Mouse (Mus musculus) adrenal gland, adult 8-10 months (tissue): ENCODE results near the gene Soat2. TPM values are rescaled to one million over a fixed set of nuclear protein-coding genes. Genes with fewer than 3 reads are reported as not detected.
A peak's percentile ranks its signal among the peaks of the same experiment; 100 is the strongest.

ENCODE experiments used
- DNase-seq: peaks from one replicate; pipeline ENCODE4 v3.0.0; 2022
- total RNA-seq, 4 experiments: library from RNA; stranded (reverse); gene quantifications; 2 replicates each; pipeline ENCODE4 v1.2.4; 2022

Soat2 gene
- under 1 TPM; 0.15 to 0.43 (median 0.26) TPM for total RNA-seq

DNA sequence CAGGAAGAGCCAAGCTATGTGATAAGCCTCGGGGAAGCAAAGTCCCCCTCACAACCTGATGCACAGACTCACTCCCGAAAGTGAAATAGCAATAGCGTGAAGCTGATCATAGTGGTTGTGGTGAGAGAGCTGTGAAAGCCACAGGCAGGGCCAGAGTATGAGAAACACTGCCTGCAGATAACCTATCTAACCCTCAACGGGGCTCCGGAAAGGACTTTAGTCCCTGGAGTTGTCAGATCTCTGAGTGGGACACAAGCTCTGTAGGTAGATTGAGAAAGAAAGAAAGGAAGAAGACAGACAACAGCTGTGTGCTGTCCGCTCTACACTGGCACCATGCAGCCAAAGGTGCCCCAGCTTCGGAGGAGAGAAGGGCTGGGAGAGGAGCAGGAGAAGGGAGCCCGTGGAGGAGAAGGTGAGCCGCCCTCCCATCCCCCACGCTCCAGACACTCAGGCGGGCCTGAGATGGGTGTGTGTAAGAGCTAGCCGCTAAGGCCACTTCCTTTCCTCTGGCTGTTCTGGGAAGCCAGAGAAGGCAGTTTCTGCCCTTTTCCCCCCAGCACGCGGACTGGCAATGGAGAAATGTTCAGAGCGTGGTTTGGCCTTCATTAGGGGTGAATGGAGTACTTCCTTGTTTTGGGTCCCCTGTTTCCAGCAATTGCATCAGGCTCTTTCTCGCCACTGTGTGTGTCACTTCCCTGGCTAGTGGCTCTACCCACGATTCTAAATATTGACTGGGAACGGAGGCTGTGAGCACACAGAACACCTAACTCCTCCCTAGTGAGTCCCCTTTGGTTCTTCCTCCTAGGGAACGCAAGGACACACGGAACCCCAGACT, at the start of gene Soat2:
Gene Soat2, plus strand, starts transcription at position 226 of the 835 bp plus-strand sequence.
- no peak for DNase-seq

DNA sequence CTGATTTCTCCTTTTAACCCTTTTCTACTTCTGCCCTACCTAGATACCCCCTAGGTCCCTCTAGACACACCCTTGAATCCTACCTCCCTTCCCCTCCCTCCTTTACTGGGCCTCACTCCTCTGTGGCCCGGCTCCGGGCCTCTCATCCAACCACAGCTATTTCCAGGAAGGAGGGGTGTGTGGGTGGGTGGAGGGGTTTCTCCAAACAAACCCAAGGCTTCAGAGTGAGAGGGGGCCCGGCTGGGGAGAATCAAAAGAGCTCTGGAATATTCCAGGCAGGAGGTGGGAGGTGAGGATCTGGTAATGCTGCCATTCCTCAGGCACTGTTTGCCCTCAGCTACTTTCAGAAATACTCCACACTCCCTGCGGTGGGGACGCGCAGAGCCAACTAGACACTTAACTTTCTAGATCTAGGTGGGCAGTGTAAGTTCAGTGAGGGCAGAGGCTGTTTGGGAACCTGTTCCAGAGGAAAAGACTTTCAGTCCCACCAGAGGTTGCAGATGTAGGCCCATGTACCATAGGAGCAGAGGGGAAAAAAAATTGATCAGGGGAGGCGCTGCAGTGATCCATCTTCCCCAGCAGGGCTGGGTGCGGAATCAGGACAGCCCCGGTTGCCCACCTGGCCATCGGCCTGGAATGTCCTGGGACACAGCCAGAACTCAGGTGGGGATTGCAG, 49.2 kb upstream of the Soat2 start:
- peak; percentile 44 for DNase-seq

DNA sequence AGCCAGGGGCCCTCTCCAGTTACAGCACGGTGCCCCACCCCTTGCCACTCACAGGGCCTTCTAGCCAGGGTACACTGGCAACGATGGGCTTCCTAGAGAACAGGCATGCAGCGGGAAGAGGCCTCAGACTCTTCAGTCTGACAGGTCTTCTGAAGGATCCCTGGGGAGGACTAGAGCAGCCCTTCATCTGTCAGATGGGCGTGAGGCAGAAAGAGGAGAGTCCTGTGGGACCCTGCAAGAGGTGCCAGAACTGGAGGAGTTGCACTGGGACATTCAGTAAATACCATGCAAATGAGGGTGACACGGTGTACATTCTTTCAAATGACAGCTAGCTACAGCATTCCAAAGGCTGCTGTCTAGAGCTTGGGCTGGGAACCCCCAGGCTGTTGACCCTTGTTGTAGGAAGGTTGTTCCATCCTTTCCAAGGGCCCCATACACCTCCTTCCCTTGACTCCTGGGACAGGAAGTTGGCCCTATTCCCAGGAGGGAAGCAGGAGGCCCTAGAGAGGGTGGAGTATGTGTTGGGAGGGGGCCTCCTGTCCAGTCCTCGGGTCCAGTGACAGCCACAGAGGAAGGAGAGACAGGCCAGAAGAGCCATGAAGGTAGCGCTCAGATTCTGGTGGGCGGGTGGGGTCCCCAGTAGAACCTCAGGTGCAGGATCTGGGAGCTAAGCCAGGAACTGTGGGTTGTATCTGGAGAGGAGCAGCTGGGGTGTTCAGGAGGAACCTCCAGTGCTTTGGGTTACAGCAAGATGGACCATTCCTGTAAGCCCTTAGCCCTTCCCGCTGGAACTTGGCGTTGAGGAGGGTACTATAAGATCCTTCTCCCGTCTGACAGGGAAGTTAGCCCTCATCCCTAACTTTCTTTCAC, 48.4 kb upstream of the Soat2 start:
- DNase-seq, result peak; percentile 72

- DNase-seq, result peak; percentile 66
These were observed 47.7 kb upstream of the Soat2 start for GRCm38 (mm10) chr15:102102548-102103121.

DNA sequence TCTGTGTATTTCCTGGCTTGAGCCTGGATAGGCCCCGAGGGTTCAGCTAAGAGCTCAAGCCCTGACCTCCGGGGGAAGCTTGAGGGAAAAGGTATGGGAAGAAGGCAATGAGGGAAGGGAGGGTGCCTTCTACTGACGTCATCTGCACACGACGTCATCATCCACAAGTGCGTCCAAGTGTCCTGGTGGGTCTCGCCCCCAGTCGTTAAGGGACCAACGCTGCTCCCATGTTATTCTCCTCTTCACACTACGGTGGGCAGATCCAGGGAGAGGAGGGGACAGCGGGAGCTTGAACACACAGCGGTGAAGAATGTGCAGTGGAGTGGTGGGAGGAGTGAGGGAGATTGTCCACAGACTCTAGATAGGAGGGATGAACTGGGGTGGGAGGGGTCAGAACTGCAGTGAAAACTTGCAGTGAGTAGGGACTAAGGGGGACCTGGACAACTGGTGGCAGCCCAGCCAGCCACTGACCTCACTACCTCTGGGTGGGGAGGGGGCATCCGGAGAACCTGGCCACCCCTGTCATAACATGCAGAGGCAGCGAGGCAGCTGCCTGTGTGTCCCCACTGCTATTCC, 46.9 kb upstream of the Soat2 start:
- peak; percentile 37 for DNase-seq

GRCm38 (mm10) chr15:102103947-102104555, 46.3 kb upstream of the Soat2 start:
- DNase-seq, result peak; percentile 87

DNA sequence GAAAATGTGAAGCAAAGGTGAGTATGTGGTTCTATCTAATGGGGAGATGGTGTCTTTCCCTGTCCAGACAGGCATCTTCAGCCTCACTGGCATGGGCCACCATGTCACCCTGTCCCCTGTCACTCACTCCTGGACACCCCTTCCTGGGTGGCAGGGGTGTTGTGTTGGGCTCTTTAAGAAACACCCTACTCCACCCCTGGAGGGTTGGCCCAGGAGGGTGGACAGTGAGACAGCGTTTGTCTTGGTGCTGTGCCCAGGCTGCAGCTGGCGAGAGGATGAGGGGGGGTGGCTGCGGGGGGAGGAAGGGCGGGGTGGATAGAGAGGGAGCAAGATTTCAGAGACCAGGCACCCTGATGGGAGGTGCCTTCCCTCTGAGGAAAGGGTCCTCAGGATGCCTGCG, 45.0 kb upstream of the Soat2 start:
- peak; percentile 71 for DNase-seq

- no peak for DNase-seq
These were observed 44.3 kb upstream of the Soat2 start for GRCm38 (mm10) chr15:102105764-102106730.

GRCm38 (mm10) chr15:102106754-102107456, 43.4 kb upstream of the Soat2 start:
- DNase-seq, result no peak

- DNase-seq, result peak; percentile 37
These were observed 42.4 kb upstream of the Soat2 start for GRCm38 (mm10) chr15:102107689-102108573.

DNA sequence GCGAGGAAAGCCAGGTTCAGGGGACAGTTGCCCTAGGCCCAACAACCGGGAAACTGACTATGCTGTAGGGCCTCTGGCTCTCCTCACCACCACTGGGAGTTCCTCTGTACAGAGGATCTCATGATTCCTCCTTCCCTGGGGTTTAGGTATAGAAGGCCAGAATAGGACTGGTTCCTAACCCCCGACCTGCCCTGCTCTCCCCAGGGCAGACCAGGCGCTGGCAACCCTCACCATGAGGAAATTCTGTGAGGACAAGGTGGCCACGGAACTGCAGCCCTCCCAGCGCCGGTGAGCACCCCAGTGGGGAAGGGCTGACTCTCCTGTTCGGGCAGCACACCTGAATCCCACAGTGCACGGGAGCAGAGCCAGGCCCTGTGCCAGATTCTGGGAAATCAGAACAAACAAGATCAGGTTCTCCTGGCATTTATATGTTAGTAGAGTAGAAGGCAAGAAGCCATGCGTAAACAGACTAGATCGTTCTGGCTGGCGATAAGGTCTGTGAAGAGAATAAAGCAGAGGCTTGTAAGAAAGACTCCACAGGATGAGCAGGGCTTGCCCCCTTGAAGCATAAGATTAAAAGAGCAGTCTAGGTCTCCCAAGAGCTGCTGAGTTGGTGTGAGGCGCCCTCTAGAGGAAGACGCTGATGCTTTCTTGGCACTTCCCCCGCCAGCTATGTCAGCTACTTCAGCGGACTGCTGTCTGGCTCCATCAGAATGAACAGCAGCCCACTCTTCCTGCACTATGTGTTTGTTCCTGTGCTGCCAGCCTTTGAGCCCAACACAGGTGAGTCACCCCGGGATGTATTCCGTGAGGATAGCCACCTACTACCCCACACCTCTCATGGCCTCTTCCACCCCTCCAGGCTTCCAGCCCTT, 41.4 kb upstream of the Soat2 start:
- DNase-seq, result no peak

DNA sequence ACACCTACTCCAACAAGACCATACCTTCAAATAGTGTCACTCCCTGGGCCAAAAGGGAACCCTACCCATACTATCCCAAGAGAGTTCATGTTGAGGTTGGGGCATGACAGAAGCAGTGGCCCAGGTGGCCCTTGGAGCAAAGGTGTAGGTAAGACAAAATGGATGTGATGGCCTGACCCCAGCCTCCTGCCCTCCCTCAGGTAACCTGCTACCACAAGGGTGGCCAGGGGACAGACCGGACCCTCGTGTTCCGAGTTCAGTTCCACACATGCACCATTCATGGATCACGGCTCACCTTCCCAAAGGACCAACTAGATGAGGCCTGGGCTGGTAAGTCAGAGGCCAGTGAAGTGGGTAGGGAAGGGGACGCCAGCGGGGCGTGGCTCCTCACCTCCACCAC, 40.1 kb upstream of the Soat2 start:
- DNase-seq, result no peak

GRCm38 (mm10) chr15:102110701-102111494, 39.4 kb upstream of the Soat2 start:
- no peak for DNase-seq

DNA sequence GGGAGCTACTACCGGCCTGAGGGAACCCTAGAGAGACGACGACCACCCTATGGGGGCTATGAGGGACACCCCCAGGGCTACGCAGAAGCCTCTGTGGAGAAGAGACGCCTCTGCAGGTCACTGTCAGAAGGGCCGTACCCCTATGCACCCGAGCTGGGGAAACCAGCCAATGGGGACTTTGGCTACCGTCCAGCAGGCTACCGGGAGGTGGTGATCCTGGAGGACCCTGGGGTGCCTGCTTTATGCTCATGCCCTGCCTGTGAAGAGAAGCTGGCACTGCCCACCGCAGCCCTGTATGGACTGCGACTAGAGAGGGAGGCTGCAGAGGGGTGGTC, 38.9 kb upstream of the Soat2 start:
- no peak for DNase-seq

- DNase-seq, result no peak
These were observed 38.1 kb upstream of the Soat2 start for GRCm38 (mm10) chr15:102112181-102112580.

- no peak for DNase-seq
These were observed 37.5 kb upstream of the Soat2 start for GRCm38 (mm10) chr15:102112827-102113226.

- DNase-seq, result no peak
These were observed 36.7 kb upstream of the Soat2 start for GRCm38 (mm10) chr15:102113674-102114073.
